Mouse (Mus musculus): ENCODE data around the gene R3hdm4. TPM values are rescaled to one million over a fixed set of nuclear protein-coding genes. Genes with fewer than 3 reads are reported as not detected.
"Not testable (repeated sequence)": the region's sequence is repeated elsewhere in the genome, so short reads cannot be mapped to it uniquely, and the experiment has no call there.

The R3hdm4 gene
- total RNA-seq, 2 experiments from 2014 or later: 81.0 to 88.1 TPM

- DNase-seq: peak; percentile 29 to 55
- intact Hi-C loops (cut with DNase I): no loop called here
These were observed 11.7 kb downstream of the R3hdm4 start for GRCm38 (mm10) chr10:79909092-79909922.

- intact Hi-C loops (cut with DNase I): no loop called here
- DNase-seq: peak; percentile 94 to 98
These were observed 12.6 kb downstream of the R3hdm4 start, which contains the start of gene Med16 for GRCm38 (mm10) chr10:79908167-79909091. Med16 (minus strand) TSS chr10:79908923.

GRCm38 (mm10) chr10:79907415-79907814, 13.6 kb downstream of the R3hdm4 start:
- intact Hi-C loops (cut with DNase I): no loop called here
- no peak for DNase-seq

- DNase-seq: no peak
- intact Hi-C loops (cut with DNase I): no loop called here
These were observed 14.3 kb downstream of the R3hdm4 start for GRCm38 (mm10) chr10:79906712-79907111.

GRCm38 (mm10) chr10:79900951-79901410, 20.0 kb downstream of the R3hdm4 start:
- intact Hi-C loops (cut with DNase I): no loop called here
- no peak for DNase-seq

GRCm38 (mm10) chr10:79897316-79898245, 23.4 kb downstream of the R3hdm4 start:
- DNase-seq: no peak
- intact Hi-C loops (cut with DNase I): no loop called here

- intact Hi-C loops (cut with DNase I): no loop called here
- DNase-seq: no peak
These were observed 24.2 kb downstream of the R3hdm4 start for GRCm38 (mm10) chr10:79896814-79897213.

- DNase-seq: no peak
- intact Hi-C loops (cut with DNase I): no loop called here
These were observed 24.7 kb downstream of the R3hdm4 start for GRCm38 (mm10) chr10:79896306-79896705.

GRCm38 (mm10) chr10:79892451-79893118, 28.4 kb downstream of the R3hdm4 start:
- intact Hi-C loops (cut with DNase I): loop anchor here (1.0 to 2.0 kb wide), 3 partner anchors 33 to 66 kb away; no protein-coding TSS in a partner anchor
- DNase-seq: peak; percentile 78 to 83

- no peak for DNase-seq
- intact Hi-C loops (cut with DNase I): no loop called here
These were observed 30.3 kb downstream of the R3hdm4 start, which contains the start of gene Cfd for GRCm38 (mm10) chr10:79890670-79891069. Cfd (plus strand) TSS chr10:79890853.

GRCm38 (mm10) chr10:79889386-79889785, 31.6 kb downstream of the R3hdm4 start:
- no peak for DNase-seq
- intact Hi-C loops (cut with DNase I): no loop called here

GRCm38 (mm10) chr10:79886611-79887010, 34.4 kb downstream of the R3hdm4 start:
- DNase-seq: no peak
- intact Hi-C loops (cut with DNase I): no loop called here

- no peak for DNase-seq
- intact Hi-C loops (cut with DNase I): no loop called here
These were observed 35.0 kb downstream of the R3hdm4 start, which contains the start of gene Elane for GRCm38 (mm10) chr10:79886054-79886453. Elane (plus strand) TSS chr10:79886247.

- intact Hi-C loops (cut with DNase I); DNase-seq: not testable (repeated sequence)
These were observed 36.1 kb downstream of the R3hdm4 start for GRCm38 (mm10) chr10:79884938-79885337.

GRCm38 (mm10) chr10:79884446-79884845, 36.6 kb downstream of the R3hdm4 start:
- intact Hi-C loops (cut with DNase I): no loop called here
- DNase-seq: peak; percentile 66 to 73

GRCm38 (mm10) chr10:79883297-79884084, 37.5 kb downstream of the R3hdm4 start:
- DNase-seq: peak; percentile 80 to 84

GRCm38 (mm10) chr10:79881981-79882380, 39.0 kb downstream of the R3hdm4 start:
- intact Hi-C loops (cut with DNase I): loop anchor here (2.0 kb wide), 2 partner anchors 43 to 47 kb away; no protein-coding TSS in a partner anchor
- DNase-seq: no peak

More at GRCm38 (mm10) chr10:79883297-79884084, 37.5 kb downstream of the R3hdm4 start:
- intact Hi-C loops (cut with DNase I): loop anchor here (2.0 kb wide), 2 partner anchors 41 to 49 kb away; no protein-coding TSS in a partner anchor

GRCm38 (mm10) chr10:79880721-79881120, 40.3 kb downstream of the R3hdm4 start:
- no peak for DNase-seq

More at GRCm38 (mm10) chr10:79880721-79881120, 40.3 kb downstream of the R3hdm4 start:
- intact Hi-C loops (cut with DNase I): no loop called here
